Mouse (Mus musculus): ENCODE data around the gene Gm28047. TPM values are rescaled to one million over a fixed set of nuclear protein-coding genes. Genes with fewer than 3 reads are reported as not detected.

Gene Gm28047
- polyA plus RNA-seq, 1 experiment = not detected

DNA sequence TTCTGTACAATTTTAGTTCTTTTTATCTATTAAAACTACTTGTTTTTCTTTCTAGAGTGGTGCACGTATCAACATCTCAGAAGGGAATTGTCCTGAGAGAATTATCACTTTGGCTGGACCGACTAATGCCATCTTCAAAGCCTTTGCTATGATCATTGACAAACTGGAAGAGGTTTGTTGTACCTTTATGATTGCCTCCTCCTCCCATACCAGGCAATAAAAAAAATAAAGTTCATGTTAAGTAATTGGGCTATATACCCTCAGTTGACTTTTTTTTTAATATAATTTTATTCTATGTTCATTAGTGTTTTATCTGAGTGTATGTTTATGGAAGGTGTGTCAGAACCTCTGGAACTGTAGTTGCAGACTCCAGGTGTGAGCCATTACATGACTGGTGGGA lies 150.3 kb downstream of the Gm28047 start:
- H3ac ChIP-seq (ENCODE audit: control insufficient read depth, insufficient read length) = no peak overlapping the region
- no peak overlapping the region for H3K4me2 ChIP-seq (ENCODE audit: low read depth)
- H3K79me2 ChIP-seq (ENCODE audit: control insufficient read depth, insufficient read depth) = peaks cover 88% of the 10 kb centered on the region
- no peaks in the 10 kb centered on the region for H3K27me3 ChIP-seq (ENCODE audit: control insufficient read depth, insufficient read depth, insufficient read length)
- H3K4me3 ChIP-seq = no peak overlapping the region
- no peak for TF ChIP-seq MYOG (IDR thresholded peaks at IDR 0.05; ENCODE audit: control insufficient read depth in 1 of 3, insufficient read depth in 1 of 3, insufficient read length in 2 of 3, low read depth in 2 of 3)
- no peak for TF ChIP-seq CEBPB (IDR thresholded peaks at IDR 0.05; ENCODE audit: insufficient read depth, poor library complexity, severe bottlenecking)
- no peak for TF ChIP-seq REST (IDR thresholded peaks at IDR 0.05; ENCODE audit: insufficient read depth, insufficient read length)
- no peak for TF ChIP-seq TCF12 (IDR thresholded peaks at IDR 0.05; ENCODE audit: insufficient read depth, poor library complexity, severe bottlenecking)
- TF ChIP-seq POLR2A (IDR thresholded peaks at IDR 0.05; ENCODE audit: insufficient read length, low read depth) = no peak
- TF ChIP-seq MYOD1 (IDR thresholded peaks at IDR 0.05; ENCODE audit: control insufficient read depth in 1 of 3, insufficient read length in 2 of 3, low read depth in 2 of 3) = no peak
- TF ChIP-seq SRF (IDR thresholded peaks at IDR 0.05; ENCODE audit: control insufficient read depth, insufficient read length, low read depth) = no peak
- no peak for TF ChIP-seq USF1 (IDR thresholded peaks at IDR 0.05; ENCODE audit: low read depth)
- TF ChIP-seq MAX (IDR thresholded peaks at IDR 0.05; ENCODE audit: low read depth) = no peak
- TF ChIP-seq TCF3 (IDR thresholded peaks at IDR 0.05; ENCODE audit: insufficient read length, low read depth) = no peak
- peaks cover 70% of the 10 kb centered on the region for H3K36me3 ChIP-seq (ENCODE audit: control insufficient read depth, insufficient read depth)

Other genes with a start within 250 kb of the Gm28047 start
- 11.7 TPM for gene Sp1, start 218.9 kb downstream of the Gm28047 start, polyA plus RNA-seq (2012; fragmentation: generic; extraction: Trizol)
- gene Amhr2, start 179.7 kb downstream of the Gm28047 start, polyA plus RNA-seq (2012; fragmentation: generic; extraction: Trizol) = 0.32 TPM
- 92.9 TPM for gene Prr13, start 166.0 kb downstream of the Gm28047 start, polyA plus RNA-seq (2012; fragmentation: generic; extraction: Trizol)
- 892 TPM for gene Pcbp2, start 154.5 kb downstream of the Gm28047 start, polyA plus RNA-seq (2012; fragmentation: generic; extraction: Trizol)
- not detected for gene Gm10337, start 121.3 kb downstream of the Gm28047 start, polyA plus RNA-seq (2012; fragmentation: generic; extraction: Trizol)
- 5.9 TPM for gene Map3k12, start 108.0 kb downstream of the Gm28047 start, polyA plus RNA-seq (2012; fragmentation: generic; extraction: Trizol)
- 76.2 TPM for gene Tarbp2, start 106.9 kb downstream of the Gm28047 start, polyA plus RNA-seq (2012; fragmentation: generic; extraction: Trizol)
- 0.84 TPM for gene Npff, start 100.1 kb downstream of the Gm28047 start, polyA plus RNA-seq (2012; fragmentation: generic; extraction: Trizol)
- 33.7 TPM for gene Atf7, start 397 bp upstream of the Gm28047 start, polyA plus RNA-seq (2012; fragmentation: generic; extraction: Trizol)
- 947 TPM for gene Atp5g2, start 47.3 kb upstream of the Gm28047 start, polyA plus RNA-seq (2012; fragmentation: generic; extraction: Trizol)
- 117 TPM for gene Calcoco1, start 97.1 kb upstream of the Gm28047 start, polyA plus RNA-seq (2012; fragmentation: generic; extraction: Trizol)